Mouse (Mus musculus) small intestine, adult 2 months (tissue): Measurements from ENCODE around the gene Pcbp2.

ENCODE experiments used
- CTCF ChIP-seq: fragments of 200-500 bp; IDR thresholded peaks from 2 replicates; pipeline ENCODE4 v1.5.1; 2012; ENCODE audit warnings: low read depth, mild to moderate bottlenecking, control low read depth, inconsistent platforms, low read length, moderate library complexity, mixed read lengths; ENCODE audit not compliant: insufficient replicate concordance, insufficient read length; ENCODE audit errors: extremely low read depth
- POLR2A ChIP-seq: fragments of 200-500 bp; IDR thresholded peaks from 2 replicates; pipeline ENCODE4 v1.6.1; 2012; ENCODE audit warnings: low read depth, mild to moderate bottlenecking, control low read depth, inconsistent platforms, low read length, moderate library complexity

DNA sequence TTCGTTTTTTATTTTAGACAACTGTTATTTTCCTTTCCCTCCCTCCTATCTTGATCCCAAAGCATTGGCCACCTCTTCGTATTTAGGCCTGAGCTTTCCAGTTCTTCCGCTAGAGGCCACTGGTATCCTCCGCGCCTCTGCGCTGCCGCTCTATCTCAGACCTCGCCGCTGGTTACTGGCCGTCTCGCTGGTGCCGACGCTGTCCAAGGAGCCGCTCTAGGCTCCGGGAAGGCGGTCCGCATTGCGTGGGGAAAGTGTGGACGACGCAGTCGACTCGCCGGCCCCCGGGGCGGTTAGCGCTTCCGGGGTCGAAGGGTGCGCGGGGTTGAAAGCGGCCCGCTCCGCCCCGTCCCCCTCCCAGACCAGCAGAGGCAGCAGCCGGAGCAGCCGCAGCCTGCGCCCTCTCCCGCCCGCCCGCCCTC, at the start of gene Pcbp2:
- TF ChIP-seq CTCF: peak; percentile 88; the same call in 1 of the 2 replicates
- TF ChIP-seq POLR2A: peak; percentile 66; the same call in 1 of the 2 replicates
